Mouse (Mus musculus): Measurements from ENCODE around the gene Opn3.

The Opn3 gene

GRCm38 (mm10) chr1:175659900-175660299 is 32.7 kb downstream of the Opn3 start:
- DNase-seq (ENCODE audit: low read depth, low spot score): no peak

DNA sequence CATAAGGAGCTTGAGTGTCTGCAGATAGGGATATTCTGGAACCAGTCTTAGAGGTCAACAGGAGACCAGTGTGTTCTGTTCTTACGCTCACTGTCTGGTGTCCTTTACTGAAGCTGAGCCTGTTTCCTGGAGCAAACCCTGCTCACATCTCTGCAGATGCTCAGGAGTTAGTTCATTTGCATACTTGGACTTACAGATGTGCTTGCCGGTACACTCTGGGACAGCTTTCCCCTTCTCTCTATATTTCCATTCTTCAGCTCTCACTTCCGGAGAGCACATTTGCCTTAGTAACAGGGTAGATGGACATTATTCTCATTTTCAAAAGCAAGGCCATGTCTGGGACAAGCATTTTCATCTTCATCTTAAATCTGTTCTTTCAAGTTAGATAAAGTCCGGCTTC is 44.0 kb downstream of the Opn3 start:
- no peak for DNase-seq (ENCODE audit: low read depth, low spot score)

- DNase-seq (ENCODE audit: low read depth, low spot score): no peak
These were observed 45.6 kb downstream of the Opn3 start for GRCm38 (mm10) chr1:175646952-175647351.

GRCm38 (mm10) chr1:175643496-175644265 is 48.9 kb downstream of the Opn3 start:
- DNase-seq (ENCODE audit: low read depth, low spot score): no peak

DNA sequence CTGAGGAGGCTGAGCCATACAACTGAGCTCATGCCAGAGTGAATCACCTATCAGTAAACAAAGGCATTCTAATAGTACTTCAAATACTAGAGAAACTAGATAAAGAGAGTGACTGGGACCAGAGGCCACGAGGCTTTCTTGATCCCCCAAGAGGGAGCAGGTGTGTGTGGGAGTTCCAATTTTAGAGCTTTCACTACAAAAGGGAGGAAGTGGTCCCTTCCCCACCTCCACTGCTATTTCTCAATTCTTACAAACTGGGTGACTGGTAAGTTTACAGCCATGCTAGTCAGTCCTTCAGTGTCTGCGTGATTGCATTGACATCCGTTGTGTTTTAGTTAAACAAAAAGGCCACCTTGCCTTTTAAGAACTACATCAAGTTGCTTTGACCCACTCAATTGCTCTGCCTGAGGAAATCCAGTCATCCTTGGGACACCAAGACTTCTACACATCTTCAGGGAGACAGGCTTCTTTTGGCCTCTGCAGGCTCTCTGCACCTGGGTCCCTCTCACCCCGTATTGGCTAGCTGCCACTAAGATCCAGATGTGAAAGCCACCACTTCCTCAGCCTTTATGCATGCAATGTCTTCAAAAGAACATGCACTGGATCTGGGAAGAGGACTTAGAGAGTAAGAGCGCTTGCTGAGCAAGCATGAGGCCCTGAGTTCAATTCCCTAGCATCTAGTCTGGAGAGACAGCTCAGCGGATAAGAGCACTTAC is 52.0 kb downstream of the Opn3 start:
- DNase-seq (ENCODE audit: low read depth, low spot score): no peak

- DNase-seq (ENCODE audit: low read depth, low spot score): no peak
These were observed 53.5 kb downstream of the Opn3 start for GRCm38 (mm10) chr1:175639072-175639471.

DNA sequence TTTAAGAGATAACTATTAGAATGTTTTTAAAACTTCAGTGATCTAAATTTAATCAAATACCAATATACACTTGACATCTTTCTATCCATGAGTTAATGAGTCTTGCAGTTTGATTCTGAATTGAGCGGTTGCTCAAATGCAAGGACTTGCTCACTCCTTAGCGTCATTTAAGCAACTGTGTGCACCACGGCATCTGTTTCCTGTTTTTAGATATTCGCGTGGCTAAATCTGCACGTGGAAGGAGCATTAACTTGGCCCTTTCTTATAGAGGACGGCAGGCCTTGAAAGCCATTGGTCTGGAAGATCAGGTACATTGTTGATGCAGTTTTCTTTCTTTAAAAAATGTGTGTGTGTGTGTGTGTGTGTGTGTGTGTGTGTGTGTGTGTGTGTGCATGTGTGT is 54.9 kb downstream of the Opn3 start:
- no peak for DNase-seq (ENCODE audit: low read depth, low spot score)

GRCm38 (mm10) chr1:175632470-175632869 is 60.1 kb downstream of the Opn3 start:
- no peak for DNase-seq (ENCODE audit: low read depth, low spot score)

GRCm38 (mm10) chr1:175631721-175632221 is 60.8 kb downstream of the Opn3 start:
- no peak for DNase-seq (ENCODE audit: low read depth, low spot score)

- no peak for DNase-seq (ENCODE audit: low read depth, low spot score)
These were observed 61.5 kb downstream of the Opn3 start for GRCm38 (mm10) chr1:175631080-175631479.

- no peak for DNase-seq (ENCODE audit: low read depth, low spot score)
These were observed 62.2 kb downstream of the Opn3 start for GRCm38 (mm10) chr1:175630345-175630744.

DNA sequence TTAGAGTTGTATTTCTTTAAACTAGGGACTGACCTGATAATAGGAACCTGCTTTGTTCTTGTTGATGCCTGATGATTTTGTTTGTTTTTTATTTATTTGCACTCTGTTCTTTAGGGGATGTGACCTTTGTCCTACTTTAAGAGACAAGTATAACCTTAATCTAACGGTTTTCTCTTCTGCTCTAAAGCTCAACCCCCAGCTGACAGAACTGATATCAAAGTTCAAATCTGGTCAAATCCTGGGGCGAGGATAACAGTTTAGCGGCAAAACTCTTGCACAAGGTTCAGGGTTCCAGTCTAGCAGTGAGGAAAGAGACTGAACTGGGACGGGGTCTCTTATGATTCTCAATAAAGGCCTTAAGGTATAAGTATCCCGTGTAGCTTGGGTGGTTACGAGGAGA is 63.3 kb downstream of the Opn3 start:
- no peak for DNase-seq (ENCODE audit: low read depth, low spot score)

GRCm38 (mm10) chr1:175625990-175626692 is 66.4 kb downstream of the Opn3 start:
- no peak for DNase-seq (ENCODE audit: low read depth, low spot score)

DNA sequence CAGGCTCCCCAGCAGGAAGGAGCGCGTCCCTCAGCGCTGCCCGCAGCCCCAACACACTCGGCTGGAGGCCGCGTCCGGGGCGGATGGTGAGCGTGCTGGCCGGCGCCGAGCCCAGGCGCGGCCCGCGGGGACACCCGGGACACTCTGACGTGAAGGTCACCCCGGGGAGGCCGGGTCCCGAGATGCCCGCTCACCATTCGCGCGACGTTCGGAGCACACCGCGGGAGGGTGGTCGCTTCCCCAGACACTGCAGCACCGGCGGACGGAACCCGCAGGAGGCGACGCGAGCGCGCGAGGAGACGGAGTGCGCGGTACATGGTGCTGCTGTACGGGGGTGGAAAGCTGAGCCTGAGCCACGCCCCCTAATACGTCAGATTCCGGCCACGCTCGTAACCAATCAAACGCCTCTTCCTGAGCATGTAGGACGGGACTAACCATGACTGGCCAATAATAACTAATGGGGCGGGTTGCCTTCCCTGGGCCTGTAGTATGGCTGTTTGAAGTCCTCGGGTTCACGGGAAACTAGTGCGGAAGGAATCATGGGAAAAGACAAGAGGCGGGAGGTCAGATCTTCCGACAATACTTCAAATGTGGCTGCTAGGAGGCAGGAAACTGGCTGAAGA is 67.2 kb downstream of the Opn3 start, which contains the start of gene Fh1:
TSS of gene Fh1 (minus strand) at position 379 of the 623 bp plus-strand sequence.
- DNase-seq (ENCODE audit: low read depth, low spot score): peak; percentile 90

- no peak for DNase-seq (ENCODE audit: low read depth, low spot score)
These were observed 68.9 kb downstream of the Opn3 start for GRCm38 (mm10) chr1:175623656-175624055.

- no peak for DNase-seq (ENCODE audit: low read depth, low spot score)
These were observed 72.7 kb downstream of the Opn3 start, which contains the start of gene Kmo for GRCm38 (mm10) chr1:175619814-175620431. Gene Kmo (plus strand): TSS chr1:175620381.

DNA sequence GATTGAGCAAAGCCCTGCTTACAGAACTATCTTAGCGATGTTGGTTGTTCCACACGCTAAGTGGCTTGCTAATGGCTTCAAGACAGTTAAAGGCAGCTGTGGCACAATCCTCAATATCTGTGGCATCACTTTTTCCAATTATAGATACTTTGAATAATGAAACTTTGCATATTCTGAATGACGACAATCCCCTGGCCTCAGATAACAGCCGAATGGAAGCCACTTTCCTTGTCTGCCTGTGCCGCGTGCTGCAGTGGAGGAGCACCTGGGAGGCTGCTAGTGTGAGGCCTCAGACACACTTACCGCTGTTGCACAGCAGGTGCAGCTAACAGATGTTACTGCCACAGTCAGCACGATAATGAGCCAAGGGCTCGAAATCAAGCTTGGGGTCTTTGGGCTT is 77.6 kb downstream of the Opn3 start:
- no peak for DNase-seq (ENCODE audit: low read depth, low spot score)
